Mouse (Mus musculus) embryonic facial prominence, embryonic 12.5 days (tissue): ENCODE results near the gene Als2. TPM values are rescaled to one million over a fixed set of nuclear protein-coding genes. Genes with fewer than 3 reads are reported as not detected.

Experiments
- ATAC-seq: fragments of 200-750 bp; cut with Nextera tagmentation; 2 replicates; pipeline ENCODE4 v1.8.0; 2017; ENCODE audit not compliant: insufficient number of reproducible peaks, insufficient read depth, low FRiP score, low TSS enrichment
- H3K27ac ChIP-seq: fragments of 300-500 bp; sonication (generic); 2 replicates; pipeline ENCODE4 v1.5.1; 2016; ENCODE audit warnings: mild to moderate bottlenecking
- H3K27me3 ChIP-seq: fragments of 300-500 bp; sonication (generic); 2 replicates; pipeline ENCODE4 v1.6.1; 2016; ENCODE audit warnings: mild to moderate bottlenecking, moderate library complexity
- H3K36me3 ChIP-seq: fragments of 300-500 bp; sonication (generic); 2 replicates; pipeline ENCODE4 v1.6.1; 2016; ENCODE audit warnings: mild to moderate bottlenecking
- H3K4me1 ChIP-seq: fragments of 300-500 bp; sonication (generic); 2 replicates; pipeline ENCODE4 v1.6.1; 2016
- H3K4me2 ChIP-seq: fragments of 300-500 bp; sonication (generic); replicated peaks from 2 replicates; pipeline ENCODE4 v1.6.1; 2016; ENCODE audit warnings: mild to moderate bottlenecking, moderate library complexity
- H3K4me3 ChIP-seq: fragments of 300-500 bp; sonication (generic); 2 replicates; pipeline ENCODE4 v1.5.1; 2016; ENCODE audit warnings: mild to moderate bottlenecking
- H3K9ac ChIP-seq: fragments of 300-500 bp; sonication (generic); 2 replicates; pipeline ENCODE4 v1.6.1; 2016; ENCODE audit warnings: mild to moderate bottlenecking, moderate library complexity
- H3K9me3 ChIP-seq: fragments of 300-500 bp; sonication (generic); 2 replicates; pipeline ENCODE4 v1.6.1; 2016; ENCODE audit warnings: mild to moderate bottlenecking, moderate library complexity
- WGBS: fragments of 180-500 bp; shearing (Covaris S2); methylation state at CpG from one replicate; pipeline ENCODE4 v1.1.7; 2016; 5-methylcytosine and 5-hydroxymethylcytosine counted together
- polyA plus RNA-seq: library from polyadenylated mRNA; unstranded; fragments of >200 nt; fragmentation: Nextera tagmentation; extraction: Ambion mirVana; gene quantifications from 2 replicates; pipeline ENCODE4 v1.2.1, GENCODE M21; 2016

Als2 gene
- polyA plus RNA-seq, 1 experiment from 2014 or later: 15.4 TPM

GRCm38 (mm10) chr1:59174514-59175373 lies 62.3 kb downstream of the Als2 start:
- Histone ChIP-seq H3K9ac (no peak overlapping the region), H3K27me3 (no peaks in the 10 kb centered on the region), H3K4me3 (no peak overlapping the region), H3K4me1 (0 out of 2 replicates have a peak, but pooled peaks cover 4% of the 10 kb centered on the region), H3K9me3 (no peaks in the 10 kb centered on the region), H3K27ac (no peak overlapping the region), H3K4me2 (no peak overlapping the region), H3K36me3 (peaks cover 31% of the 10 kb centered on the region)
- WGBS: 66% methylated on average over 10 of the region's 10 CpGs
- no peak for ATAC-seq

GRCm38 (mm10) chr1:59173023-59173422 lies 64.0 kb downstream of the Als2 start:
- H3K36me3 ChIP-seq: peaks cover 23% of the 10 kb centered on the region
- H3K27ac ChIP-seq: no peak overlapping the region
- no peaks in the 10 kb centered on the region for H3K9me3 ChIP-seq
- H3K27me3 ChIP-seq: no peaks in the 10 kb centered on the region
- WGBS: 76% methylated on average over 5 of the region's 5 CpGs
- no peak overlapping the region for H3K4me2 ChIP-seq
- H3K9ac ChIP-seq: no peak overlapping the region
- H3K4me3 ChIP-seq: no peak overlapping the region
- H3K4me1 ChIP-seq: 0 out of 2 replicates have a peak, but pooled peaks cover 4% of the 10 kb centered on the region
- ATAC-seq: no peak

GRCm38 (mm10) chr1:59171875-59172274 lies 65.2 kb downstream of the Als2 start:
- no peak overlapping the region for H3K4me2 ChIP-seq
- no peak overlapping the region for H3K4me3 ChIP-seq
- no peak for ATAC-seq
- H3K9me3 ChIP-seq: no peaks in the 10 kb centered on the region
- peaks cover 24% of the 10 kb centered on the region for H3K36me3 ChIP-seq
- no peaks in the 10 kb centered on the region for H3K27me3 ChIP-seq
- no peak overlapping the region for H3K27ac ChIP-seq
- WGBS: 44% methylated on average over 5 of the region's 5 CpGs
- no peak overlapping the region for H3K9ac ChIP-seq
- H3K4me1 ChIP-seq: 0 out of 2 replicates have a peak, but pooled peaks cover 4% of the 10 kb centered on the region

GRCm38 (mm10) chr1:59170290-59170689 lies 66.7 kb downstream of the Als2 start:
- Histone ChIP-seq H3K27me3 (no peaks in the 10 kb centered on the region), H3K4me1 (0 out of 2 replicates have a peak, but pooled peaks cover 4% of the 10 kb centered on the region), H3K36me3 (peaks cover 36% of the 10 kb centered on the region), H3K9me3 (no peaks in the 10 kb centered on the region), H3K4me2 (no peak overlapping the region), H3K9ac (no peak overlapping the region), H3K4me3 (no peak overlapping the region), H3K27ac (no peak overlapping the region)
- ATAC-seq: no peak
- WGBS: 80% methylated on average over 8 of the region's 8 CpGs

- no peak overlapping the region for H3K4me3 ChIP-seq
- no peaks in the 10 kb centered on the region for H3K27me3 ChIP-seq
- H3K36me3 ChIP-seq: peaks cover 36% of the 10 kb centered on the region
- no peak overlapping the region for H3K4me2 ChIP-seq
- no peaks in the 10 kb centered on the region for H3K9me3 ChIP-seq
- ATAC-seq: no peak
- WGBS: 86% methylated on average over 6 of the region's 6 CpGs
- no peak overlapping the region for H3K9ac ChIP-seq
- H3K4me1 ChIP-seq: 0 out of 2 replicates have a peak, but pooled peaks cover 4% of the 10 kb centered on the region
- H3K27ac ChIP-seq: no peak overlapping the region
Observed at GRCm38 (mm10) chr1:59169586-59169985, 67.4 kb downstream of the Als2 start.

GRCm38 (mm10) chr1:59168556-59168955 lies 68.5 kb downstream of the Als2 start:
- Histone ChIP-seq H3K9me3 (no peaks in the 10 kb centered on the region), H3K36me3 (peaks cover 39% of the 10 kb centered on the region), H3K4me1 (0 out of 2 replicates have a peak, but pooled peaks cover 4% of the 10 kb centered on the region), H3K9ac (no peak overlapping the region), H3K4me3 (no peak overlapping the region), H3K27ac (no peak overlapping the region), H3K4me2 (no peak overlapping the region), H3K27me3 (no peaks in the 10 kb centered on the region)
- 67% methylated on average over 2 of the region's 2 CpGs for WGBS
- no peak for ATAC-seq

- Histone ChIP-seq H3K27ac (no peak overlapping the region), H3K4me3 (no peak overlapping the region), H3K27me3 (no peaks in the 10 kb centered on the region), H3K9ac (no peak overlapping the region), H3K4me2 (no peak overlapping the region), H3K36me3 (peaks cover 46% of the 10 kb centered on the region), H3K9me3 (no peaks in the 10 kb centered on the region), H3K4me1 (peaks cover 9% of the 10 kb centered on the region; the same call in 1 of the 2 replicates)
- ATAC-seq: no peak
- 81% methylated on average over 4 of the region's 4 CpGs for whole genome bisulfite sequencing
Observed at GRCm38 (mm10) chr1:59167654-59168425, 69.2 kb downstream of the Als2 start.

- WGBS: 95% methylated on average over 9 of the region's 9 CpGs
- no peaks in the 10 kb centered on the region for H3K27me3 ChIP-seq
- no peak for ATAC-seq
- H3K9me3 ChIP-seq: no peaks in the 10 kb centered on the region
- H3K4me2 ChIP-seq: no peak overlapping the region
- H3K27ac ChIP-seq: no peak overlapping the region
- no peak overlapping the region for H3K4me3 ChIP-seq
- H3K9ac ChIP-seq: no peak overlapping the region
- H3K36me3 ChIP-seq: peaks cover 42% of the 10 kb centered on the region
- peaks cover 10% of the 10 kb centered on the region; the same call in 1 of the 2 replicates for H3K4me1 ChIP-seq
Observed at GRCm38 (mm10) chr1:59166232-59166905, 70.7 kb downstream of the Als2 start.

- Histone ChIP-seq H3K4me3 (no peak overlapping the region), H3K27ac (no peak overlapping the region), H3K9ac (no peak overlapping the region), H3K4me1 (peaks cover 10% of the 10 kb centered on the region; the same call in 1 of the 2 replicates), H3K36me3 (peaks cover 34% of the 10 kb centered on the region), H3K4me2 (no peak overlapping the region), H3K27me3 (no peaks in the 10 kb centered on the region), H3K9me3 (no peaks in the 10 kb centered on the region)
- no peak for ATAC-seq
- WGBS: 47% methylated on average over 5 of the region's 5 CpGs
Observed at GRCm38 (mm10) chr1:59163918-59164317, 73.1 kb downstream of the Als2 start.

GRCm38 (mm10) chr1:59163030-59163461 lies 74.0 kb downstream of the Als2 start, which contains the start of gene Mpp4:
Mpp4 (minus strand) TSS chr1:59163389.
- Histone ChIP-seq H3K9me3 (no peaks in the 10 kb centered on the region), H3K4me1 (peaks cover 10% of the 10 kb centered on the region; the same call in 1 of the 2 replicates), H3K27ac (no peak within 1 kb of the TSS), H3K9ac (no peak within 1 kb of the TSS), H3K4me3 (no peak within 1 kb of the TSS), H3K4me2 (no peak within 1 kb of the TSS), H3K27me3 (no peaks in the 10 kb centered on the region), H3K36me3 (peaks cover 31% of the 10 kb centered on the region)
- no peak for ATAC-seq
- 45% methylated on average over 12 of the region's 12 CpGs for WGBS

GRCm38 (mm10) chr1:59162309-59163024 lies 74.6 kb downstream of the Als2 start:
- no peaks in the 10 kb centered on the region for H3K27me3 ChIP-seq
- peaks cover 10% of the 10 kb centered on the region; the same call in 1 of the 2 replicates for H3K4me1 ChIP-seq
- peaks cover 28% of the 10 kb centered on the region for H3K36me3 ChIP-seq
- no peak overlapping the region for H3K4me2 ChIP-seq
- no peak overlapping the region for H3K9ac ChIP-seq
- H3K9me3 ChIP-seq: no peaks in the 10 kb centered on the region
- 48% methylated on average over 8 of the region's 8 CpGs for WGBS
- no peak overlapping the region for H3K27ac ChIP-seq
- no peak overlapping the region for H3K4me3 ChIP-seq
- no peak for ATAC-seq
